Mouse (Mus musculus): ENCODE results near the gene Tom1. TPM values are rescaled to one million over a fixed set of nuclear protein-coding genes. Genes with fewer than 3 reads are reported as not detected.

The Tom1 gene
- polyA plus RNA-seq, 1 experiment from 2014 or later, result 34.6 TPM

DNA sequence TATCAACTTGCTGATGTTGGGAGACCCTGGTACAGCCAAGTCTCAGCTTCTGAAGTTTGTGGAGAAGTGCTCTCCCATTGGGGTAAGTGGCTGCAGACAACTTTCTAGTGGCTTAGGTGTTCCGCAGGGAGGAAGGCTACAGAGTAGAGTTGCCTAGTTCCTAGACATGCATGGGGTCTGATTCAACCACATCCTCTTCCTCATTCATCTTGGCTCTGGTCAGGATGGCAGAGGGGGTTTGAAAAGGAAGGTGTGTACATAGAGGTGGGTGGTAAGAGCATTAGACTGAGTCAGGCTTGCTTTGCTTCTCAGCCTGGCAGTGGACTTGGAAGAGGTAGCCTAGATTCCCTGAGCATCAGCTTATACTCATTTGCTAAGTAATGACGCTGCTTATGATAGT is 85.8 kb downstream of the Tom1 start:
- Histone ChIP-seq H3K36me3 (ENCODE audit: control insufficient read depth, insufficient read depth, low read length) (peaks cover 21% of the 10 kb centered on the region), H3K27ac (ENCODE audit: low read depth, low read length) (no peak overlapping the region)
- 96% methylated on average over 2 of the region's 2 CpGs for WGBS

More for the DNA sequence above, 85.8 kb downstream of the Tom1 start:
- Histone ChIP-seq H3K9ac (replicated peaks; ENCODE audit: low read depth, low read length) (no peak overlapping the region), H3K4me2 (ENCODE audit: low read depth, low read length) (no peak overlapping the region), H3K4me1 (ENCODE audit: control insufficient read depth, insufficient read depth, low read length) (no peaks in the 10 kb centered on the region), H3K9me3 (ENCODE audit: control insufficient read depth, low read length) (no peaks in the 10 kb centered on the region), H3K4me3 (ENCODE audit: low read depth, low read length) (no peak overlapping the region), H3K27me3 (ENCODE audit: control insufficient read depth, insufficient read depth, low read length) (no peaks in the 10 kb centered on the region)
- ATAC-seq (ENCODE audit: low read depth), result no peak

Other genes starting within 250 kb of the Tom1 start
- gene Isx, start 160.5 kb upstream of the Tom1 start, polyA plus RNA-seq (2014; fragmentation: Nextera tagmentation; extraction: Ambion mirVana), result not detected in 2 replicates
- gene Hmgxb4, start 40.3 kb upstream of the Tom1 start, polyA plus RNA-seq (2014; fragmentation: Nextera tagmentation; extraction: Ambion mirVana), result 46.3 and 49.2 TPM in 2 replicates
- 3.1 and 8.9 TPM in 2 replicates for gene Hmox1, start 59.9 kb downstream of the Tom1 start, polyA plus RNA-seq (2014; fragmentation: Nextera tagmentation; extraction: Ambion mirVana)
- gene Mcm5, start 75.9 kb downstream of the Tom1 start, polyA plus RNA-seq (2014; fragmentation: Nextera tagmentation; extraction: Ambion mirVana), result 21.5 and 24.6 TPM in 2 replicates
- gene Rasd2, start 180.2 kb downstream of the Tom1 start, polyA plus RNA-seq (2014; fragmentation: Nextera tagmentation; extraction: Ambion mirVana), result 3.1 TPM in 2 replicates